Mouse (Mus musculus): ENCODE measurements around the gene Tcta. TPM values are rescaled to one million over a fixed set of nuclear protein-coding genes. Genes with fewer than 3 reads are reported as not detected.

Tcta gene
- total and polyA plus RNA-seq, 3 experiments = 3.0 to 8.7 (median 7.3) TPM

DNA sequence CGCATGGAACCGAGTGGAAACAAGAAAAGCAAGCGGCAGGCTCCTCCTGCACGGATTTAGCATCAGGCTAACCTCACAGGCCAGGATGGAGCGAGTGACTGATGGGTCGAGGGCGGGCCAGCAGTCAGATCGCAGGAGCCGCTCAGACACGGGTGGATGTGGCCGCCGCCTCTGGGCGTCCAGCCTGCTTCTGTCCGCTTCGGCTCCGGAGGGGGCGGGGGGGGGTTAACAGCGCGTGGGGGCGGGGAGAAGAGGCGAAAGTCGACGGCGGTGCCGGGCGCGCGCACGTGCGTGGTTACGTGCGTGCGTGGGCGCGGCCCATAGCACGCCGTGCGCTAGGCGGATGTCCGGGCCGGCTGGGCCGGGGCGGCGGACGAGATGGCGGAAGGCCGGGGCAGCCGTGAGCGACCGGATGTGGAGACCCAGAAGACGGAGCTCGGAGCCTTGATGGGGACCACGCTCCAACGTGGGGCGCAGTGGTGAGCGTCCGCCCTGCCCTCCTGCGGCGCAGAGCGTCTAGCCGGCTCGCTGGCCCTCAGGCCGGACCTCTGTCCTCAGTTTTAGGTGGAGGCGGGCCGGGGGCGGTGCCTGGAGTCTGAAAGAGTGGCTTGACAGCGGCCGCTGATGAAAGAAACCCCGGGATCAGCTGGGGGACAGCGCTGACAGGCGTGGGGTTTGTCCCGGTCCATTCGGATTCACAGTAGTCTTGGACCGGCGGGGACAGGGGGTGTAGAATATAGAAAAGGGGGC, 41.8 kb upstream of the Tcta start, which contains the start of gene Usp4:
Gene Usp4, plus strand, starts transcription at position 314 of the 750 bp plus-strand sequence.
- dilution Hi-C loops (cut with MboI; ENCODE audit: extremely low pct_ligation_motif_present, extremely low pct_unique_long_range_greater_than_20kb, low sequenced_read_pairs) = no loop called here

DNA sequence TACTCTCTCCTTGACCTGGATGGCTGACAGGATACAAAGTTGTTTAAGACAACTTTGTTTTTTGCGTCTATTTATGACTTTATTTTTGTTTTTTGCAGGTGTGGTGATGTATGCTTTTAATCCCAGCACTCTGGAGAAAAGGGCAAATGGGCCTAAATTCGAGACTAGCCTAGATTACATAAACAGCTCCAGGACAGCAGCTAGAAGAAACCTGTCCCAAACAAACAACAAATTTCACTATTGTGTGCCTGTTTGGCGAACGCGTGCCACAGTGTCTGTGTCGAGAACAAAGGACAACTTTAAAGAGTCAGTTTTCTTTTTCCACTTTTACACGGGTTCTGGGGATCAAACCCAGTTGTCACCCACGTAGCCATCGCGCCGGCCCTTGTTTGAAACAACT, 41.1 kb upstream of the Tcta start:
- Histone ChIP-seq H3K79me2 (replicated peaks; ENCODE audit: control insufficient read depth, extremely low read depth, insufficient read depth, poor library complexity, severe bottlenecking) (peaks cover 24% of the 10 kb centered on the region), H3K36me3 (replicated peaks in 1 of 2; ENCODE audit: control insufficient read depth in 1 of 2, insufficient read depth in 1 of 2, low read length in 1 of 2) (peaks cover 12 to 30% of the 10 kb centered on the region in 2 experiments), H3K27me3 (replicated peaks) (no peaks in the 10 kb centered on the region), H3K4me3 (replicated peaks in 1 of 3; ENCODE audit: low read depth in 2 of 3, low read length in 2 of 3, poor library complexity in 1 of 3) (peak overlapping the region; percentile 53 to 97 (median 81)), H3K9me3 (replicated peaks; ENCODE audit: low read length) (peaks cover 7% of the 10 kb centered on the region), H3K4me1 (ENCODE audit: control insufficient read depth in 1 of 2, insufficient read depth in 2 of 2) (peaks cover 3 to 31% of the 10 kb centered on the region in 2 experiments; a peak in 3 of 4 replicates), H3K9ac (ENCODE audit: insufficient read depth, low read depth) (peak overlapping the region; percentile 70), H3K27ac (ENCODE audit: insufficient read depth, low read depth) (peak overlapping the region; percentile 61; the same call in 1 of the 2 replicates), H3K4me2 (ENCODE audit: insufficient read depth, low read depth, poor library complexity, severe bottlenecking) (peak overlapping the region; percentile 79)
- in situ Hi-C loops (cut with MboI; ENCODE audit: low pct_ligation_motif_present, low pct_unique_long_range_greater_than_20kb, low sequenced_read_pairs) (no loop called here), dilution Hi-C loops (cut with MboI; ENCODE audit: extremely low pct_ligation_motif_present, extremely low pct_unique_long_range_greater_than_20kb, low sequenced_read_pairs) (no loop called here)
- TF ChIP-seq TCF12 (IDR thresholded peaks at IDR 0.05; ENCODE audit: low read depth, low read length) (no peak), PAX5 (IDR thresholded peaks at IDR 0.05; ENCODE audit: low read length) (no peak), NELFE (IDR thresholded peaks at IDR 0.05; ENCODE audit: low read depth, low read length) (no peak), HCFC1 (IDR thresholded peaks at IDR 0.05; ENCODE audit: low read depth, low read length) (no peak), BHLHE40 (IDR thresholded peaks at IDR 0.05; ENCODE audit: low read depth, low read length) (peak; percentile 39; the same call in 1 of the 2 replicates), MAX (IDR thresholded peaks at IDR 0.05; ENCODE audit: low read length) (peak; percentile 47; the same call in 1 of the 2 replicates), USF1 (IDR thresholded peaks at IDR 0.05; ENCODE audit: low read depth, low read length) (no peak), RAD21 (IDR thresholded peaks at IDR 0.05; ENCODE audit: low read depth, low read length) (no peak), MEF2A (IDR thresholded peaks at IDR 0.05; ENCODE audit: borderline replicate concordance, low read depth, low read length) (no peak; the same call in 1 of the 2 replicates), TBP (conservative IDR thresholded peaks at IDR 0.05; ENCODE audit: low read depth, low read length) (no peak), NRF1 (IDR thresholded peaks at IDR 0.05; ENCODE audit: low read depth, low read length) (no peak), ZNF384 (IDR thresholded peaks at IDR 0.05; ENCODE audit: low read depth, low read length) (no peak), E2F4 (IDR thresholded peaks at IDR 0.05; ENCODE audit: insufficient replicate concordance, low read depth, low read length) (no peak), UBTF (IDR thresholded peaks at IDR 0.05; ENCODE audit: low read depth, low read length) (no peak)
- DNase-seq (ENCODE audit: extremely low read depth) = no peak

More for the DNA sequence above, 41.8 kb upstream of the Tcta start, which contains the start of gene Usp4:
- in situ Hi-C loops (cut with MboI; ENCODE audit: low pct_ligation_motif_present, low pct_unique_long_range_greater_than_20kb, low sequenced_read_pairs) = no loop called here
- Histone ChIP-seq H3K79me2 (replicated peaks; ENCODE audit: control insufficient read depth, extremely low read depth, insufficient read depth, poor library complexity, severe bottlenecking) (peaks cover 24% of the 10 kb centered on the region), H3K4me2 (ENCODE audit: insufficient read depth, low read depth, poor library complexity, severe bottlenecking) (peak within 1 kb of the TSS; percentile 79), H3K9ac (ENCODE audit: insufficient read depth, low read depth) (peak within 1 kb of the TSS; percentile 89), H3K9me3 (replicated peaks; ENCODE audit: low read length) (peaks cover 7% of the 10 kb centered on the region), H3K27ac (ENCODE audit: insufficient read depth, low read depth) (peak within 1 kb of the TSS; percentile 83), H3K4me3 (replicated peaks in 1 of 3; ENCODE audit: low read depth in 2 of 3, low read length in 2 of 3, poor library complexity in 1 of 3) (peak within 1 kb of the TSS; percentile 87 to 97 (median 92)), H3K36me3 (replicated peaks in 1 of 2; ENCODE audit: control insufficient read depth in 1 of 2, insufficient read depth in 1 of 2, low read length in 1 of 2) (peaks cover 18 to 37% of the 10 kb centered on the region in 2 experiments), H3K4me1 (ENCODE audit: control insufficient read depth in 1 of 2, insufficient read depth in 2 of 2) (peaks cover 3 to 24% of the 10 kb centered on the region in 2 experiments; a peak in 3 of 4 replicates), H3K27me3 (replicated peaks) (no peaks in the 10 kb centered on the region)
- peak; percentile 75 for DNase-seq (ENCODE audit: extremely low read depth)
- no peak for TF ChIP-seq RAD21 (IDR thresholded peaks at IDR 0.05; ENCODE audit: low read depth, low read length)
- no peak for TF ChIP-seq ZC3H11A (IDR thresholded peaks at IDR 0.05; ENCODE audit: low read depth, low read length)
- no peak for TF ChIP-seq PAX5 (IDR thresholded peaks at IDR 0.05; ENCODE audit: low read length)
- no peak for TF ChIP-seq USF2 (conservative IDR thresholded peaks at IDR 0.05; ENCODE audit: low read depth, low read length)
- no peak for TF ChIP-seq USF1 (IDR thresholded peaks at IDR 0.05; ENCODE audit: low read depth, low read length)
- no peak for TF ChIP-seq EP300 (IDR thresholded peaks at IDR 0.05; ENCODE audit: low read length)
- TF ChIP-seq MXI1 (IDR thresholded peaks at IDR 0.05; ENCODE audit: low read depth, low read length) = peak; percentile 77
- TF ChIP-seq E2F4 (IDR thresholded peaks at IDR 0.05; ENCODE audit: insufficient replicate concordance, low read depth, low read length) = no peak
- TF ChIP-seq TBP (conservative IDR thresholded peaks at IDR 0.05; ENCODE audit: low read depth, low read length) = 0 out of 2 replicates have a peak, but pooled peaks have one; percentile 27
- 0 out of 2 replicates have a peak, but pooled peaks have one; percentile 41 for TF ChIP-seq POLR2AphosphoS2 (IDR thresholded peaks at IDR 0.05; ENCODE audit: low read depth, low read length)
- TF ChIP-seq MEF2A (IDR thresholded peaks at IDR 0.05; ENCODE audit: borderline replicate concordance, low read depth, low read length) = no peak; the same call in 1 of the 2 replicates
- TF ChIP-seq CHD1 (IDR thresholded peaks at IDR 0.05; ENCODE audit: low read depth, low read length) = no peak
- TF ChIP-seq ZKSCAN1 (IDR thresholded peaks at IDR 0.05; ENCODE audit: borderline replicate concordance, low read depth, low read length) = no peak
- peak; percentile 72 for TF ChIP-seq NRF1 (IDR thresholded peaks at IDR 0.05; ENCODE audit: low read depth, low read length)
- no peak; the same call in 1 of the 2 replicates for TF ChIP-seq KAT2A (IDR thresholded peaks at IDR 0.05; ENCODE audit: insufficient replicate concordance, low read length)
- TF ChIP-seq GABPA (IDR thresholded peaks at IDR 0.05; ENCODE audit: insufficient replicate concordance, low read depth, low read length) = no peak
- TF ChIP-seq ZMIZ1 (IDR thresholded peaks at IDR 0.05; ENCODE audit: low read depth, low read length) = peak; percentile 65
- TF ChIP-seq CHD2 (IDR thresholded peaks at IDR 0.05; ENCODE audit: low read length) = no peak; the same call in 1 of the 2 replicates
- TF ChIP-seq POLR2A (IDR thresholded peaks at IDR 0.05; ENCODE audit: low read depth, low read length) = peak; percentile 91
- TF ChIP-seq MAX (IDR thresholded peaks at IDR 0.05; ENCODE audit: low read length) = peak; percentile 32
- TF ChIP-seq MAZ (IDR thresholded peaks at IDR 0.05; ENCODE audit: low read depth, low read length) = no peak
- peak; percentile 86 for TF ChIP-seq BHLHE40 (IDR thresholded peaks at IDR 0.05; ENCODE audit: low read depth, low read length)
- no peak for TF ChIP-seq JUND (conservative IDR thresholded peaks at IDR 0.05; ENCODE audit: low read depth, low read length)
- no peak for TF ChIP-seq SMC3 (IDR thresholded peaks at IDR 0.05; ENCODE audit: low read depth, low read length)
- peak; percentile 79 for TF ChIP-seq NELFE (IDR thresholded peaks at IDR 0.05; ENCODE audit: low read depth, low read length)
- no peak for TF ChIP-seq MAFK (IDR thresholded peaks at IDR 0.05; ENCODE audit: insufficient replicate concordance, low read length)
- TF ChIP-seq JUN (IDR thresholded peaks at IDR 0.05; ENCODE audit: insufficient read depth, low read depth, low read length) = no peak
- peak; percentile 76 for TF ChIP-seq HCFC1 (IDR thresholded peaks at IDR 0.05; ENCODE audit: low read depth, low read length)
- no peak; the same call in 1 of the 2 replicates for TF ChIP-seq ETS1 (conservative IDR thresholded peaks at IDR 0.05; ENCODE audit: low read depth, low read length)
- TF ChIP-seq MYC (IDR thresholded peaks at IDR 0.05; ENCODE audit: low read depth, low read length) = 0 out of 2 replicates have a peak, but pooled peaks have one; percentile 21
- TF ChIP-seq CTCF (conservative IDR thresholded peaks at IDR 0.05 in 1 of 2, IDR thresholded peaks at IDR 0.05 in 1 of 2; ENCODE audit: low read depth in 2 of 2, low read length in 2 of 2) = no peak
- TF ChIP-seq ZNF384 (IDR thresholded peaks at IDR 0.05; ENCODE audit: low read depth, low read length) = no peak
- TF ChIP-seq SIN3A (IDR thresholded peaks at IDR 0.05; ENCODE audit: low read length) = peak; percentile 91
- TF ChIP-seq UBTF (IDR thresholded peaks at IDR 0.05; ENCODE audit: low read depth, low read length) = no peak
- TF ChIP-seq ELF1 (IDR thresholded peaks at IDR 0.05; ENCODE audit: low read depth, low read length) = peak; percentile 91
- no peak for TF ChIP-seq RCOR1 (conservative IDR thresholded peaks at IDR 0.05; ENCODE audit: low read depth, low read length)
- peak; percentile 77 for TF ChIP-seq TCF12 (IDR thresholded peaks at IDR 0.05; ENCODE audit: low read depth, low read length)
- no peak for TF ChIP-seq IRF4 (IDR thresholded peaks at IDR 0.05; ENCODE audit: low read depth, low read length)
